Mouse (Mus musculus): ENCODE data around the gene Mettl17. TPM values are rescaled to one million over a fixed set of nuclear protein-coding genes. Genes with fewer than 3 reads are reported as not detected.

Gene Mettl17
- polyA plus RNA-seq, 1 experiment from 2014 or later = 42.6 TPM

- Histone ChIP-seq H3K9me3 (no peaks in the 10 kb centered on the region), H3K27ac (peak overlapping the region; percentile 92), H3K27me3 (ENCODE audit: insufficient read depth, poor library complexity, severe bottlenecking) (no peaks in the 10 kb centered on the region), H3K36me3 (peaks cover 22% of the 10 kb centered on the region), H3K4me1 (replicated peaks) (peaks cover 20% of the 10 kb centered on the region), H3K4me3 (peak overlapping the region; percentile 84)
- peak; percentile 69 for DNase-seq (ENCODE audit: low spot score)
- WGBS = 1% methylated on average over 4 of the region's 4 CpGs
These were observed 1.1 kb upstream of the Mettl17 start for GRCm38 (mm10) chr14:51883527-51884030.

GRCm38 (mm10) chr14:51884031-51884544, 554 bp upstream of the Mettl17 start:
- Histone ChIP-seq H3K4me3 (peak overlapping the region; percentile 84), H3K9me3 (no peaks in the 10 kb centered on the region), H3K36me3 (peaks cover 27% of the 10 kb centered on the region), H3K27ac (peak overlapping the region; percentile 92), H3K4me1 (replicated peaks) (peaks cover 20% of the 10 kb centered on the region), H3K27me3 (ENCODE audit: insufficient read depth, poor library complexity, severe bottlenecking) (no peaks in the 10 kb centered on the region)
- no peak for DNase-seq (ENCODE audit: low spot score)
- WGBS = 2% methylated on average over 14 of the region's 14 CpGs

- Histone ChIP-seq H3K27me3 (ENCODE audit: insufficient read depth, poor library complexity, severe bottlenecking) (no peaks in the 10 kb centered on the region), H3K36me3 (peaks cover 47% of the 10 kb centered on the region), H3K27ac (no peak overlapping the region), H3K9me3 (no peaks in the 10 kb centered on the region), H3K4me1 (replicated peaks) (peaks cover 20% of the 10 kb centered on the region), H3K4me3 (peak overlapping the region; percentile 84)
- no peak for DNase-seq (ENCODE audit: low spot score)
- 46% methylated on average over 6 of the region's 6 CpGs for WGBS
These were observed 1.4 kb downstream of the Mettl17 start for GRCm38 (mm10) chr14:51886051-51886450.

- DNase-seq (ENCODE audit: low spot score) = no peak
- Histone ChIP-seq H3K27me3 (ENCODE audit: insufficient read depth, poor library complexity, severe bottlenecking) (no peaks in the 10 kb centered on the region), H3K27ac (no peak overlapping the region), H3K4me3 (no peak overlapping the region), H3K9me3 (no peaks in the 10 kb centered on the region), H3K4me1 (replicated peaks) (peaks cover 20% of the 10 kb centered on the region), H3K36me3 (peaks cover 64% of the 10 kb centered on the region)
- WGBS = 90% methylated on average over 6 of the region's 6 CpGs
These were observed 5.2 kb downstream of the Mettl17 start for GRCm38 (mm10) chr14:51889833-51890232.

GRCm38 (mm10) chr14:51892191-51892939, 7.7 kb downstream of the Mettl17 start, which contains the start of gene Slc39a2:
TSS of gene Slc39a2 (plus strand) at chr14:51892889.
- no peak for DNase-seq (ENCODE audit: low spot score)
- 92% methylated on average over 9 of the region's 9 CpGs for WGBS
- Histone ChIP-seq H3K36me3 (peaks cover 61% of the 10 kb centered on the region), H3K27me3 (ENCODE audit: insufficient read depth, poor library complexity, severe bottlenecking) (no peaks in the 10 kb centered on the region), H3K4me1 (replicated peaks) (0 out of 2 replicates have a peak, but pooled peaks cover 4% of the 10 kb centered on the region), H3K27ac (no peak within 1 kb of the TSS), H3K9me3 (no peaks in the 10 kb centered on the region), H3K4me3 (no peak within 1 kb of the TSS)

GRCm38 (mm10) chr14:51893094-51893794, 8.6 kb downstream of the Mettl17 start:
- Histone ChIP-seq H3K27ac (no peak overlapping the region), H3K9me3 (no peaks in the 10 kb centered on the region), H3K4me1 (replicated peaks) (0 out of 2 replicates have a peak, but pooled peaks cover 4% of the 10 kb centered on the region), H3K4me3 (no peak overlapping the region), H3K36me3 (peaks cover 52% of the 10 kb centered on the region), H3K27me3 (ENCODE audit: insufficient read depth, poor library complexity, severe bottlenecking) (no peaks in the 10 kb centered on the region)
- 34% methylated on average over 10 of the region's 10 CpGs for WGBS
- DNase-seq (ENCODE audit: low spot score) = no peak

- peaks cover 46% of the 10 kb centered on the region for H3K36me3 ChIP-seq
- H3K27ac ChIP-seq = no peak overlapping the region
- no peak overlapping the region for H3K4me3 ChIP-seq
- DNase-seq (ENCODE audit: low spot score) = no peak
- H3K4me1 ChIP-seq (replicated peaks) = 0 out of 2 replicates have a peak, but pooled peaks cover 4% of the 10 kb centered on the region
- no peaks in the 10 kb centered on the region for H3K9me3 ChIP-seq
- WGBS = 50% methylated on average over 3 of the region's 3 CpGs
- no peaks in the 10 kb centered on the region for H3K27me3 ChIP-seq (ENCODE audit: insufficient read depth, poor library complexity, severe bottlenecking)
These were observed 9.2 kb downstream of the Mettl17 start for GRCm38 (mm10) chr14:51893809-51894208.

GRCm38 (mm10) chr14:51895071-51895470, 10.4 kb downstream of the Mettl17 start:
- Histone ChIP-seq H3K27me3 (ENCODE audit: insufficient read depth, poor library complexity, severe bottlenecking) (no peaks in the 10 kb centered on the region), H3K4me1 (replicated peaks) (0 out of 2 replicates have a peak, but pooled peaks cover 4% of the 10 kb centered on the region), H3K4me3 (no peak overlapping the region), H3K27ac (no peak overlapping the region), H3K9me3 (no peaks in the 10 kb centered on the region), H3K36me3 (peaks cover 34% of the 10 kb centered on the region)
- DNase-seq (ENCODE audit: low spot score) = no peak
- 78% methylated on average over 14 of the region's 14 CpGs for WGBS

GRCm38 (mm10) chr14:51896019-51896418, 11.4 kb downstream of the Mettl17 start:
- H3K4me3 ChIP-seq = no peak overlapping the region
- H3K4me1 ChIP-seq (replicated peaks) = 0 out of 2 replicates have a peak, but pooled peaks cover 4% of the 10 kb centered on the region
- peaks cover 24% of the 10 kb centered on the region for H3K36me3 ChIP-seq
- H3K9me3 ChIP-seq = no peaks in the 10 kb centered on the region
- no peak for DNase-seq (ENCODE audit: low spot score)
- H3K27me3 ChIP-seq (ENCODE audit: insufficient read depth, poor library complexity, severe bottlenecking) = no peaks in the 10 kb centered on the region
- no peak overlapping the region for H3K27ac ChIP-seq
- WGBS = 84% methylated on average over 6 of the region's 6 CpGs

- no peaks in the 10 kb centered on the region for H3K27me3 ChIP-seq (ENCODE audit: insufficient read depth, poor library complexity, severe bottlenecking)
- H3K4me1 ChIP-seq (replicated peaks) = 0 out of 2 replicates have a peak, but pooled peaks cover 4% of the 10 kb centered on the region
- H3K36me3 ChIP-seq = peaks cover 18% of the 10 kb centered on the region
- H3K9me3 ChIP-seq = no peaks in the 10 kb centered on the region
- 86% methylated on average over 8 of the region's 8 CpGs for WGBS
- no peak overlapping the region for H3K27ac ChIP-seq
- DNase-seq (ENCODE audit: low spot score) = no peak
- no peak overlapping the region for H3K4me3 ChIP-seq
These were observed 12.0 kb downstream of the Mettl17 start for GRCm38 (mm10) chr14:51896539-51897170.

GRCm38 (mm10) chr14:51899351-51899750, 14.7 kb downstream of the Mettl17 start:
- DNase-seq (ENCODE audit: low spot score) = no peak

More at GRCm38 (mm10) chr14:51899351-51899750, 14.7 kb downstream of the Mettl17 start:
- Histone ChIP-seq H3K4me1 (replicated peaks) (no peaks in the 10 kb centered on the region), H3K27ac (no peak overlapping the region), H3K27me3 (ENCODE audit: insufficient read depth, poor library complexity, severe bottlenecking) (no peaks in the 10 kb centered on the region), H3K36me3 (peaks cover 8% of the 10 kb centered on the region; the same call in 1 of the 2 replicates), H3K4me3 (no peak overlapping the region), H3K9me3 (no peaks in the 10 kb centered on the region)
- WGBS = 89% methylated on average over 1 of the region's 1 CpGs
